Mouse (Mus musculus) frontal cortex, postnatal 25 days (tissue): Measurements from ENCODE around the gene Rerg.

ENCODE experiments used
- DNase-seq, 2 experiments: peaks; one replicate each; pipeline ENCODE4 v3.0.0; 2022; ENCODE audit warnings: low spot score in 2 of 2

Gene Rerg

GRCm38 (mm10) chr6:137162481-137162880, 7.8 kb downstream of the Rerg start:
- no peak for DNase-seq

GRCm38 (mm10) chr6:137161491-137162088, 8.7 kb downstream of the Rerg start:
- no peak for DNase-seq

GRCm38 (mm10) chr6:137159372-137159926, 10.8 kb downstream of the Rerg start:
- no peak for DNase-seq

- no peak for DNase-seq
Measured at GRCm38 (mm10) chr6:137156437-137157219, 13.7 kb downstream of the Rerg start.

- no peak for DNase-seq
Measured at GRCm38 (mm10) chr6:137155196-137156137, 14.8 kb downstream of the Rerg start.

GRCm38 (mm10) chr6:137153021-137153420, 17.3 kb downstream of the Rerg start:
- DNase-seq = no peak

- DNase-seq = no peak
Measured at GRCm38 (mm10) chr6:137151015-137151414, 19.3 kb downstream of the Rerg start.

GRCm38 (mm10) chr6:137149833-137150232, 20.5 kb downstream of the Rerg start:
- no peak for DNase-seq

GRCm38 (mm10) chr6:137146910-137147309, 23.4 kb downstream of the Rerg start:
- no peak for DNase-seq

GRCm38 (mm10) chr6:137145611-137146010, 24.7 kb downstream of the Rerg start:
- no peak for DNase-seq

- DNase-seq = no peak
Measured at GRCm38 (mm10) chr6:137144958-137145535, 25.2 kb downstream of the Rerg start.

- DNase-seq = no peak
Measured at GRCm38 (mm10) chr6:137144526-137144840, 25.8 kb downstream of the Rerg start.

- no peak for DNase-seq
Measured at GRCm38 (mm10) chr6:137143818-137144525, 26.3 kb downstream of the Rerg start.

GRCm38 (mm10) chr6:137142796-137143195, 27.5 kb downstream of the Rerg start:
- no peak for DNase-seq

GRCm38 (mm10) chr6:137141247-137141820, 29.0 kb downstream of the Rerg start:
- no peak for DNase-seq

GRCm38 (mm10) chr6:137138822-137139221, 31.5 kb downstream of the Rerg start:
- DNase-seq = no peak

- DNase-seq = no peak
Measured at GRCm38 (mm10) chr6:137138391-137138790, 31.9 kb downstream of the Rerg start.

- no peak for DNase-seq
Measured at GRCm38 (mm10) chr6:137136401-137136800, 33.9 kb downstream of the Rerg start.

GRCm38 (mm10) chr6:137135506-137136391, 34.5 kb downstream of the Rerg start:
- DNase-seq = no peak

- no peak for DNase-seq
Measured at GRCm38 (mm10) chr6:137131794-137132193, 38.5 kb downstream of the Rerg start.
